Mouse (Mus musculus) brain, embryonic 14.5 days (tissue): ENCODE measurements around the gene Parl. TPM values are rescaled to one million over a fixed set of nuclear protein-coding genes. Genes with fewer than 3 reads are reported as not detected.

Experiments used
- DNase-seq: peaks from one replicate; pipeline ENCODE4 v3.0.0-alpha.2; 2011; ENCODE audit warnings: low read depth
- CTCF ChIP-seq: fragments of 200-500 bp; IDR thresholded peaks from 2 replicates; pipeline ENCODE4 v1.5.1; 2012; ENCODE audit warnings: inconsistent platforms, mild to moderate bottlenecking, moderate library complexity, borderline replicate concordance; ENCODE audit not compliant: insufficient read depth, insufficient read length; ENCODE audit errors: extremely low read depth
- POLR2A ChIP-seq: fragments of 200-500 bp; IDR thresholded peaks from 2 replicates; pipeline ENCODE4 v1.6.1; 2012; ENCODE audit warnings: mild to moderate bottlenecking, inconsistent platforms, borderline replicate concordance; ENCODE audit not compliant: poor library complexity, insufficient read depth, insufficient read length, severe bottlenecking; ENCODE audit errors: extremely low read depth
- polyA plus RNA-seq: library from polyadenylated mRNA; depleted of rRNA; stranded (reverse); fragments of >200 nt; gene quantifications from 2 replicates; pipeline ENCODE4 v1.2.3, GENCODE M21; 2012; rRNA removed

Parl gene
- polyA plus RNA-seq, result 53.9 and 54.6 TPM in 2 replicates

DNA sequence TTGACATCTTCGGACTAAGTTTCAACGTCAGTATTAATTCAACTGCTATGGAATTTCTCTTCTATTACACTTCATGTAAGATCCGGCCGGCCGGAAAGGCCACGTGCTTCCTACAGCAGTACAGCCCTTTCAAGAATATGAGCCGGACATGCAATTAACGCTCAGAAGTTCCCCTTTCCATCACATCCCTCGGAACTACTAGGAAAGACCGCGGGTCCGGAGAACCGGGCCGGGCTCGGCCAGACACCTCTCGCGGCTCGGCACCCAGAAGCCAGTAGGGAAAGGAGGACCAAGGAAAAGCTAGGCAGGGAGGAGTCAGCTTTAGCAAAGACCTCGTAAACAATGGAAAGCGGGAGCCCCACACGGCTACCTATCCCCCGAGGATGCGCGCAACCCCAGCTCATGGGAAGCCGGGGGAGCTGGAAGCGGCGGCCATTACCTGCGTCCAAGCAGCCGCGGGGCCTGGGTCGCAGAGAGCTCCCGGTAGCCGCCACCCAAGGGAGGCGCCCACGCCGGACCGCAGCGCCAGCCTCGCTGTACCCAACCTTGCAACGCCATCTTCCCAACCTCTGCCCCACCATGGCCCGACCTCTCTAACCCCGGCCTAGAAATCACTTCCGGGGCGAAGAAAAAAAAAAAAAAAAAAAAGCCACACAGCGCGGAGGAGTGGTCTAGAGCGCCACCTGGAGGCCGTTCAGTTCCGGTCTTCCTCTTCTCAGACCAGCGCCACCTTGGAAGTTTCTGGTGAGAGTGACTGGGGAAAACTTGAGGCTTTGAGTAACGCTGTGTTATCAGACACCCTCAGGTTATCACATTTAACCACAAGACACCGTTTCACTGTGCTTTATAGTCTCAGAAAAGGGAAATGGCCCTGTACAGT, at the start of gene Parl:
Gene Parl, minus strand, starts transcription at position 618 of the 880 bp plus-strand sequence.
- TF ChIP-seq POLR2A (peak; percentile 45; the same call in 1 of the 2 replicates), CTCF (peak; percentile 96)
- DNase-seq, result peak; percentile 96

DNA sequence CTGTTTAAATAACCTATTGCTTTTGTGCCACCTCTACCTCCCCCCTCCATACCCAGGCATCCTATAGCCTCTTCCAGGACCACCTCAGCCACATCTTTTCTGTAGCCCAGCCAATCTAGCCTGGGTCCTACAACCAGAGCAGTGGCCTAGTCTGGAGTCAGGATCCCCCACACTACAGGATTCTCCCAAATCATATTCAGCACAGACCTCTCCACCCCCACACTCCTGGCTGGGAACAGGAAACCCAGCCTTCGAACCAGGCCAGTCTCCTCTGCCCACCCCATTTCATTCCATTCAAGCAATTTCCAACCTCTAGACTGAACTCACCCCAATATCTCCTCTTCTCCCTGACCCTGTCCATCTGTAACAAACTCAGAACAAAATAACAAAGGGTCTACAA, 43.3 kb upstream of the Parl start:
- TF ChIP-seq POLR2A, result no peak
- DNase-seq, result no peak

DNA sequence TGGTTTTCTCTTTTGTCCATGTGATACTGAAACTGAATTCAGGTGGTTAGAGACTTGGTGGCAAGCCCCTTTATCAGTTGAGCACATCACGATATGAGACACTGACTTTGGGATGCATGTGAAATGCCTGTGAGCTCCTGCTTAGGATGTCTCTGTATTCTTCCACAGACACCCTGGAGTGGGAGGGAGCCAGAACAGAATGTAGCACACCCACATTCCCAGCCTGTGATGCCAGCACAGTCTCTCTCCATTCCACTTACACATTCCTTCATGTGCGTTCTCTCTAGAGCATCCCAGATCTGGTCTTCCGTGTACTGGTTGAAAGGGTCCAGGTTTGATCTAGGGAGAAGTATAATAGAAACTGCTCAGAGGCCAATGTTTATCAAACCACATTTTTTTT, 36.4 kb upstream of the Parl start:
- no peak for DNase-seq
- no peak for TF ChIP-seq POLR2A

DNA sequence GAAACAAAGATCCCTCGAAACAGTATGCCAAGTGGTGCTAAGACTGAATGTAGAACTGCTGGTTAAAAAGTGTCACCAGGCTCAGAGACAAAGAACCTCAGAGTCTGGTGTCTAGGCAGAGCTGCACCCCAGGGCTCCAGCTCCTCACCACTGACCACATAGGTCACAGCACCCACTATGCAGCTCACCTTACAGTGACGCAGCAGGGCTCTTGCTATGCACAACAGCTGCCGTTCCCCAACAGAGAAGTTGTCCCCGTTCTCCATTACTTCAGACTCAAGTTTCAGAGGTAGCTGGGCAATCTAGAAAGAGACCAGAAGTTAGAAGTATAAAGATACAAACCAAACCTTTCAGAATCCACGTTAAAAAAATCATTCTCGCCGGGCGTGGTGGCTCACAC, 32.7 kb upstream of the Parl start:
- no peak for DNase-seq
- no peak for TF ChIP-seq CTCF
- no peak for TF ChIP-seq POLR2A

DNA sequence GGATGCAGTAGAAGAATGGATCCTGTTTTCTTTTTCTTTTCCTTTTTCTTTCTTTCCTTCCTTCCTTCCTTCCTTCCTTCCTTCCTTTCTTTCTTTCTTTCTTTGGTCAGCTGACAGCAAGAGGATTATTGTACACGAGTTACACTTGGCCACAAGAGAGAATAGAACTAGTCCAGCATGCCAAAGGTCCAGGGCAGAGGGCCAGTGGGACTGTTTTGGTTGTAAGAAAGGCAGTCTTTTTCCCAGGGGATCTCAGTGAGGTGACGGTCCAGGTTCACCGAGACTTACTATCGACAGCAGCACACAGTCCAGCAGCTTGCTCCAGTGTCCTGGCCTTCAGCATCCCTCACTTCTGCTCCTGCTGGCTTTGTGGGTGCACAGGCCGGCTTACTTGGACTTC, 26.1 kb upstream of the Parl start:
- no peak for TF ChIP-seq POLR2A
- no peak for TF ChIP-seq CTCF
- DNase-seq, result no peak

DNA sequence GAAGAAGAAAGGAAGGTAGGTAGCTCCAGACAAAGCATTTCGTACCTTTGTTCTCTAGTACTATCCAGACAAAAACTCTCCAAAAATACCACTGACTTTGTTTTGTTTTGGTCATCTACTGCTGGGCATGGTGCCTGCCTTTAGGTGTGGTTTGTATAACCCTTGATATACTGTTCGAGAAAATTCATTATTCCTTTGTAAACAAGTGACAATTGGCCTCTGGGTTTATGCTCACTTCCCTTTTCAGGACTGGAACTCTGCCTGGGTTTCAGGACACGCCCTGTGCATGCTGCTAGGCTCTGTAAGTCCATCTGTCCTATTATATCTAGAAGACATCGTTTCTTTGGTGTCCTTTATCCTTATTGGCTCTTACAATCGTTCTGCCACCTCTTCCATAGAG, 23.1 kb upstream of the Parl start, which contains the start of gene Cyp2ab1:
Gene Cyp2ab1, minus strand, starts transcription at position 119 of the 400 bp plus-strand sequence.
- TF ChIP-seq POLR2A (no peak), CTCF (no peak)
- DNase-seq, result no peak

DNA sequence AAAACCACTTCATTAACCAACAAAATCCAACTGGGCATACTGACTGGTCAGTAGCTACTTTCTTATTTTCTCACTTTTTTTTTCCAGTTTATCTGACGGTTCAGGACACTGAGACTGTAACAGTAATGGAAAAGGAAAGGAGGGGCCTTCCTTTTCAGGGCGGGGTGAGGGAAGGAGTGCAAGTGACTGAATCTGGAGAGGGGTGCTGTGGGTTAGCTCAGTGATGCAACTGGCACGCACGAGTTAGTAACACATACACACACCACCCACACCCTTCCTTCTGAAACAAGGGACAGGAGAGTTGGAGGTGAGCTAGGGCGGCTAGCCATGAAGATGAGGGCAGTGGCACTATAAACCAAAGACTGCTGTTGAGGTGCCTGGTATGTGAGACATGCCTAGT, 21.7 kb upstream of the Parl start:
- no peak for DNase-seq
- TF ChIP-seq CTCF (no peak), POLR2A (no peak)

DNA sequence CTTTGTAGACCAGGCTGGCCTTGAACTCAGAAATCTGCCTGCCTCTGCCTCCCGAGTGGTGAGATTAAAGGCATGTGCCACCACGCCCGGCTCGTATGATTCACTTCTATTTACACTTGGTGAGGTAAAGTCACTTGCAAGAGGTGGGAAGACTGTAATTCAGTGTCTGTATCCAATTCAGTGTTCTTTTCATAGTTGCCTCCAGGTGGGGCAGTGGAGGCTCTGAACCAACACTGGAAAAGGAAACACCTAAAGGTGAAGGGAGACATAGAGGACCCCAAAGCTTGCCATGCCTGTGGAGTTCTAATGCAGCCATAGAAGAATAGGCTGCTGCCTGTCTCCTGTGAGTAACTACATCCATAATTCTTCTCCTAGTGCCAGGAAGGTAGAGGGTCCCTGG, 20.1 kb upstream of the Parl start:
- TF ChIP-seq CTCF (peak; percentile 11; the same call in 1 of the 2 replicates), POLR2A (no peak)
- no peak for DNase-seq

DNA sequence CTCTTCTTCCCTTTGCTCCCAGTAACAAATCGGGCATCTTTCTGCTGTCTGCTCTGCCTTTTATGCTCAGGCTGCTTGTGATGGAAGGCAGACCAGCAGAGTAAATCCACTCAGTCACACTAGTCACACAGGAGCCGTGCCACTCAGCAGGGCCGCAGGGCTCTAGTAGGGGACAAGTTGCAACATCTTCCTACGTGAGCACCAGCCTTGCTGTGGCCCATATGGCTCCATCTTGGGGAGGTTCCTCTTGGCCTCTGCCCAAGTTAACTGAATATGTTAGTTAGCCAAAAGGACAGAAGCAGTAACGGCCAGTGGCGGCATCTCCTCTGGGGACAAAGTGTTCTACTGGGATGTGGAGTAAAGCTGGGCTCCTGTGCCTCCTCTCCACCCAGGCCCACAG, 14.6 kb upstream of the Parl start:
- no peak for DNase-seq
- TF ChIP-seq CTCF, result no peak
- no peak for TF ChIP-seq POLR2A

DNA sequence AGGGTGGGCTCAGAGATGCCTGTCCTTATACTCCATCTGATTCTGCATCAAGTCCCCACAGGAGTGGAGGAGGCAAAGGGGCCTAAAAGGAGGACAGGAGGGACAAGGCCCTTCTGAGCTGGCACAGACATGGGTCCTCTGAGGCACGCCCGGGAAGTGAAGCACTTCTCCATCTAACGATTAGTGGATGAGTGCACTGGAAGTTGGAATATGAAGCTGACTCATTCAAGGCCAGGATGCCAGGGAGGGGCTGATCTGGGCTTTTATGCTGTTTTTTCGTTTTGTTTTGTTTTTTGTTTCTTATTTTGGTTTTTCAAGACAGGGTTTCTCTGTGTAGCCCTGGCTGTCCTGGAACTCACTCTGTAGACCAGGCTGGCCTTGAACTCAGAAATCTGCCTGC, 13.1 kb upstream of the Parl start:
- no peak for DNase-seq
- TF ChIP-seq POLR2A (no peak), CTCF (no peak)

DNA sequence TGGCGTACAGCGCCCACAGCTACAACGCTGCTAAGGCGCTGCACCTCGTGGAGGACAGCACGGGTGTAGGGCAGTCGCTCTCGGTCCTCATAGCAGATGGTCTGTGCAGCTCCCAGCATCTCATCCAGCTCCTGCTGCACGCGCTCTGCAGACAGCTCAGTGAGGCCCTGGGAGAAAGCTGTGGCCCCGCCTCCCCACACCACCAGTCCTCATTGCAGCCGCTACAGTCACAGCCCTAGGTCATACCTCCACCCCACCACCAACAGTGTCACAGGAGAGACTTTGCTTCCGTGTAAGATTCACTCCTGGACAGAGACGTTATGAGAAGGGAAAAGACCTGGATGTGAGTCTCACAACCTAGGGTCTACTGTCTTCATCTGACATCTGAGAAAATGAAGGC, 10.1 kb upstream of the Parl start:
- TF ChIP-seq POLR2A (no peak), CTCF (no peak)

DNA sequence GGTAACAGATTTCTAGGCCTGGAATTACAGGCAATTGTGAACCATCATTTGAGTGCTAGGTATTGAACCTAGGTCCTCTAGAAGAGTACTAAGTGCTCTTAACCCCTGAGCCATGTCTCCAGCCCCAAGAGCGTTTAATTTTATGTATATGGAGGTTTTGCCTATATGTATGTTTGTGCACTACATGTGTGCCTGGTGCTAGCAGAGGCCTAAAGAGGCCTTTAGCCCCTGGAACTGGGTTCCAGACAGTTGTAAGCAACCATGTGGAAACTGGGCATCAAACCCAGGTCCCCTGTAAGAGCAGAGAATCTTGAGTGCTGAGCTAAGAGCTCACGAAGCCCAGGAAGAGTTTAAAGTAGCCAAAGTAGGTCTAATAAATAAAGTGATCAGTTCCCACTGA, 2.1 kb downstream of the Parl start:
- no peak for DNase-seq
- TF ChIP-seq CTCF (no peak), POLR2A (no peak)

More for the DNA sequence above, 10.1 kb upstream of the Parl start:
- no peak for DNase-seq
